Mouse (Mus musculus) MEL (cell line): ENCODE results near the gene Hmox1. TPM values are rescaled to one million over a fixed set of nuclear protein-coding genes. Genes with fewer than 3 reads are reported as not detected.

Source experiments
- DNase-seq: peaks from one replicate; pipeline ENCODE4 v3.0.0; 2011; ENCODE audit warnings: low read depth, low spot score
- H3K27ac ChIP-seq: 2 replicates; pipeline ENCODE4 v1.5.1; 2012; ENCODE audit warnings: low read depth, mild to moderate bottlenecking, control low read depth, low read length, moderate library complexity; ENCODE audit not compliant: control insufficient read depth
- H3K27me3 ChIP-seq, 2 experiments: fragments of 150-350 bp in 1 of 2; sonication (generic) in 1 of 2; 2 replicates each; pipeline ENCODE4 v1.6.1; 2012; ENCODE audit warnings: low read length in 2 of 2, mild to moderate bottlenecking in 2 of 2, improper control_type of control experiment in 1 of 2, moderate library complexity in 1 of 2; ENCODE audit not compliant: insufficient read depth in 2 of 2, control insufficient read depth in 1 of 2
- H3K36me3 ChIP-seq, 2 experiments: 2 replicates each; pipeline ENCODE4 v1.6.1; 2012 to 2014; ENCODE audit warnings: low read length in 2 of 2, improper control_type of control experiment in 1 of 2, inconsistent platforms in 1 of 2, mild to moderate bottlenecking in 1 of 2; ENCODE audit not compliant: insufficient read depth in 2 of 2, control insufficient read depth in 1 of 2
- H3K4me1 ChIP-seq, 2 experiments: fragments of 150-350 bp in 1 of 2; sonication (generic) in 1 of 2; 2 replicates each; pipeline ENCODE4 v1.6.1; 2012; ENCODE audit warnings: low read length in 2 of 2, improper control_type of control experiment in 1 of 2, mild to moderate bottlenecking in 1 of 2; ENCODE audit not compliant: insufficient read depth in 2 of 2, control insufficient read depth in 1 of 2
- H3K4me3 ChIP-seq, 2 experiments: fragments of 150-350 bp in 1 of 2; sonication (generic) in 1 of 2; 2 replicates each; pipeline ENCODE4 v1.5.1; 2012; ENCODE audit warnings: low read depth in 2 of 2, low read length in 2 of 2, mild to moderate bottlenecking in 2 of 2, moderate library complexity in 2 of 2, control low read depth in 1 of 2, improper control_type of control experiment in 1 of 2; ENCODE audit not compliant: control insufficient read depth in 1 of 2, insufficient read depth in 1 of 2
- H3K79me2 ChIP-seq: 2 replicates; pipeline ENCODE4 v1.6.1; 2012; ENCODE audit warnings: mild to moderate bottlenecking, low read length, moderate library complexity; ENCODE audit not compliant: control insufficient read depth, poor library complexity, insufficient read depth
- H3K9ac ChIP-seq: 2 replicates; pipeline ENCODE4 v1.6.1; 2012; ENCODE audit warnings: low read depth, mild to moderate bottlenecking, control low read depth, low read length, moderate library complexity; ENCODE audit not compliant: control insufficient read depth, poor library complexity, severe bottlenecking
- H3K9me3 ChIP-seq: fragments of 150-350 bp; sonication (generic); replicated peaks from 2 replicates; pipeline ENCODE4 v1.6.1; 2012; ENCODE audit warnings: mild to moderate bottlenecking, low read length, improper control_type of control experiment, moderate library complexity; ENCODE audit not compliant: insufficient read depth
- CHD2 ChIP-seq: IDR thresholded peaks from 2 replicates; pipeline ENCODE4 v1.6.1; 2011; ENCODE audit warnings: low read length, improper control_type of control experiment
- CTCF ChIP-seq, 3 experiments: IDR thresholded peaks in 2 of 3; conservative IDR thresholded peaks in 1 of 3; 2 replicates each; pipeline ENCODE4 v1.5.1; 2011 to 2012; ENCODE audit warnings: low read length in 3 of 3, low read depth in 2 of 3, mild to moderate bottlenecking in 2 of 3, improper control_type of control experiment in 1 of 3, inconsistent platforms in 1 of 3, mixed read lengths in 1 of 3, moderate library complexity in 1 of 3; ENCODE audit not compliant: control insufficient read depth in 1 of 3, insufficient read depth in 1 of 3, poor library complexity in 1 of 3, severe bottlenecking in 1 of 3
- E2F4 ChIP-seq: IDR thresholded peaks from 2 replicates; pipeline ENCODE4 v1.6.1; 2011; ENCODE audit warnings: low read depth, low read length, improper control_type of control experiment, borderline replicate concordance
- ELF1 ChIP-seq: IDR thresholded peaks from 2 replicates; pipeline ENCODE4 v1.6.1; 2014; ENCODE audit warnings: low read depth, mild to moderate bottlenecking, inconsistent platforms, low read length, improper control_type of control experiment, moderate library complexity
- EP300 ChIP-seq, 2 experiments: IDR thresholded peaks; 2 replicates each; pipeline ENCODE4 v1.6.1; 2011; ENCODE audit warnings: improper control_type of control experiment in 2 of 2, low read length in 2 of 2, low read depth in 1 of 2, mild to moderate bottlenecking in 1 of 2
- ETS1 ChIP-seq: IDR thresholded peaks from 2 replicates; pipeline ENCODE4 v1.6.1; 2012; ENCODE audit warnings: low read depth, mild to moderate bottlenecking, inconsistent platforms, low read length, improper control_type of control experiment, moderate library complexity
- GATA1 ChIP-seq: IDR thresholded peaks from 2 replicates; pipeline ENCODE4 v1.6.1; 2011; ENCODE audit warnings: low read depth, low read length, improper control_type of control experiment
- KAT2A ChIP-seq: conservative IDR thresholded peaks from 2 replicates; pipeline ENCODE4 v1.6.1; 2012; ENCODE audit warnings: low read depth, low read length, improper control_type of control experiment, inconsistent platforms
- MAZ ChIP-seq: IDR thresholded peaks from 2 replicates; pipeline ENCODE4 v1.6.1; 2012; ENCODE audit warnings: low read depth, mild to moderate bottlenecking, inconsistent platforms, low read length, improper control_type of control experiment
- MEF2A ChIP-seq: IDR thresholded peaks from 2 replicates; pipeline ENCODE4 v1.6.1; 2014; ENCODE audit warnings: low read depth, mild to moderate bottlenecking, inconsistent platforms, low read length, improper control_type of control experiment; ENCODE audit not compliant: poor library complexity, insufficient replicate concordance, severe bottlenecking; ENCODE audit errors: extremely low read depth
- NRF1 ChIP-seq: IDR thresholded peaks from 2 replicates; pipeline ENCODE4 v1.6.1; 2014; ENCODE audit warnings: low read depth, mild to moderate bottlenecking, inconsistent platforms, low read length, improper control_type of control experiment, moderate library complexity; ENCODE audit not compliant: poor library complexity, insufficient read depth, severe bottlenecking
- RAD21 ChIP-seq: IDR thresholded peaks from 2 replicates; pipeline ENCODE4 v1.6.1; 2011; ENCODE audit warnings: mild to moderate bottlenecking, low read depth, low read length, improper control_type of control experiment
- SIN3A ChIP-seq: IDR thresholded peaks from 2 replicates; pipeline ENCODE4 v1.6.1; 2012; ENCODE audit warnings: low read length, improper control_type of control experiment, inconsistent platforms
- TAL1 ChIP-seq: IDR thresholded peaks from 2 replicates; pipeline ENCODE4 v1.6.1; 2012; ENCODE audit warnings: mild to moderate bottlenecking, inconsistent platforms, low read length, moderate library complexity, mixed read lengths
- UBTF ChIP-seq: IDR thresholded peaks from 2 replicates; pipeline ENCODE4 v1.6.1; 2012; ENCODE audit warnings: low read depth, mild to moderate bottlenecking, inconsistent platforms, low read length, improper control_type of control experiment, moderate library complexity, borderline replicate concordance; ENCODE audit not compliant: insufficient read depth
- USF2 ChIP-seq, 2 experiments: IDR thresholded peaks; 2 replicates each; pipeline ENCODE4 v1.6.1; 2011 to 2012; ENCODE audit warnings: improper control_type of control experiment in 2 of 2, low read length in 2 of 2, borderline replicate concordance in 1 of 2, inconsistent platforms in 1 of 2, low read depth in 1 of 2, mild to moderate bottlenecking in 1 of 2; ENCODE audit not compliant: insufficient read depth in 1 of 2
- ZKSCAN1 ChIP-seq: IDR thresholded peaks from 2 replicates; pipeline ENCODE4 v1.6.1; 2012; ENCODE audit warnings: low read depth, mild to moderate bottlenecking, inconsistent platforms, low read length, improper control_type of control experiment, moderate library complexity
- polyA plus RNA-seq, 2 experiments: library from polyadenylated mRNA; stranded (reverse) in 1 of 2; unstranded in 1 of 2; fragments of >175 nt in 1 of 2; fragments of >200 nt in 1 of 2; gene quantifications; 2 replicates each; pipeline versions ENCODE4 v1.2.1 to v1.2.4; 2012; ENCODE audit warnings: low replicate concordance in 2 of 2, low read depth in 1 of 2; ENCODE audit not compliant: insufficient read length in 2 of 2, insufficient read depth in 1 of 2, missing spikeins in 1 of 2
- total RNA-seq: library from RNA; depleted of rRNA; stranded (reverse); fragments of 300-350 nt; gene quantifications from 2 replicates; pipeline ENCODE4 v1.2.3, GENCODE M21; 2012

Hmox1 gene
- total and polyA plus RNA-seq, 3 experiments, result 11.1 to 72.4 TPM; not detected in 1

GRCm38 (mm10) chr8:75118505-75118904 is 25.1 kb downstream of the Hmox1 start:
- Histone ChIP-seq H3K27me3 (no peaks in the 10 kb centered on the region), H3K79me2 (peaks cover 4% of the 10 kb centered on the region; the same call in 1 of the 2 replicates), H3K4me3 (no peak overlapping the region), H3K27ac (no peak overlapping the region), H3K4me1 (no peaks in the 10 kb centered on the region), H3K9me3 (no peaks in the 10 kb centered on the region), H3K9ac (no peak overlapping the region), H3K36me3 (peaks cover 16 to 49% of the 10 kb centered on the region in 2 experiments)
- TF ChIP-seq MAZ (no peak), ETS1 (no peak), CTCF (IDR thresholded peaks at IDR 0.05 in 2 of 3, conservative IDR thresholded peaks at IDR 0.05 in 1 of 3; ENCODE audit: control insufficient read depth in 1 of 3, insufficient read depth in 1 of 3, low read depth in 2 of 3, low read length in 3 of 3, poor library complexity in 1 of 3, severe bottlenecking in 1 of 3) (no peak), EP300 (IDR thresholded peaks at IDR 0.05; ENCODE audit: low read depth in 1 of 2, low read length in 2 of 2) (no peak), ZKSCAN1 (no peak), ELF1 (no peak)
- no peak for DNase-seq

GRCm38 (mm10) chr8:75119287-75119686 is 25.9 kb downstream of the Hmox1 start:
- DNase-seq, result no peak
- TF ChIP-seq USF2 (IDR thresholded peaks at IDR 0.05; ENCODE audit: borderline replicate concordance in 1 of 2, insufficient read depth in 1 of 2, low read depth in 1 of 2, low read length in 2 of 2) (no peak), CTCF (IDR thresholded peaks at IDR 0.05 in 2 of 3, conservative IDR thresholded peaks at IDR 0.05 in 1 of 3; ENCODE audit: control insufficient read depth in 1 of 3, insufficient read depth in 1 of 3, low read depth in 2 of 3, low read length in 3 of 3, poor library complexity in 1 of 3, severe bottlenecking in 1 of 3) (no peak), RAD21 (no peak), E2F4 (no peak), CHD2 (no peak), SIN3A (no peak), NRF1 (no peak), EP300 (IDR thresholded peaks at IDR 0.05; ENCODE audit: low read depth in 1 of 2, low read length in 2 of 2) (no peak), UBTF (no peak), GATA1 (no peak), MEF2A (no peak), TAL1 (no peak), KAT2A (no peak)
- TF ChIP-seq, all 39 proteins: peak for 0
- Histone ChIP-seq H3K79me2 (peaks cover 2% of the 10 kb centered on the region; the same call in 1 of the 2 replicates), H3K9me3 (no peaks in the 10 kb centered on the region), H3K27me3 (no peaks in the 10 kb centered on the region), H3K36me3 (peaks cover 15 to 46% of the 10 kb centered on the region in 2 experiments), H3K9ac (no peak overlapping the region), H3K27ac (no peak overlapping the region), H3K4me3 (no peak overlapping the region), H3K4me1 (no peaks in the 10 kb centered on the region)
